13 mouse cellular contexts compared by ENCODE assay signal in the genomic region with DNA sequence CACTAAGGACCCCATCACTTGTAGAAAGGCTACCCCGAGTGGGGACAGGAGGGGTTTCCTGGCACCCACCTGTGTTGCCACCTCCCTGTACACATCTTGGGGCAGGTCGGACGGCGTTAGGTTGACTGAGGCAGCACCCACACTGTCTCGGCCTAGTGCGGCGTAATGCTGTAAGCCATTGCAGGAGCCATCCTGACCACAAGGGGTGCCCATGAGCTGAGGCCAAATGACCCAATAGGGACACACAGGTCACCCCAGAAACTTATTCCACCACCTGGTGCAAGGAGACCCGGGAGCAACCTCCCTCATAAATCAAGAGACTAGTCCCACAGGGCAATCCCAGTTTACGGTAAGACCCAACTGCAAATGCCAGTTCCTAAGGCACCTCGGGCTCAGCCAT. TPM values are rescaled to one million over a fixed set of nuclear protein-coding genes. Genes with fewer than 3 reads are reported as not detected.
A peak's percentile ranks its signal among the peaks of the same experiment; 100 is the strongest.
DNase-seq lines count a peak whose midpoint lies in the region; ATAC-seq and TF ChIP-seq lines count a peak whose summit lies in the region.
"Had no signal": no experiment of that assay in that cellular context is flagged by ENCODE, and none has a peak within 500 bp of the region (broad histone marks: within the 10 kb centered on the region; RNA-seq: fewer than 3 reads in every experiment).

No protein-coding gene starts in this region.

- H3K36me3 ChIP-seq in heart, adult 2 months (ENCODE audit: control insufficient read depth, insufficient read depth, low read length), result no peaks in the 10 kb centered on the region
- peaks cover 98% of the 10 kb centered on the region for H3K36me3 ChIP-seq in forebrain, embryonic 13.5 days (ENCODE audit: poor library complexity, severe bottlenecking)

- TF ChIP-seq POLR2A in heart, adult 2 months (IDR thresholded peaks at IDR 0.05; ENCODE audit: insufficient read depth, low read depth, low read length), result no peak
- no peak for TF ChIP-seq POLR2A in lung, adult 2 months (IDR thresholded peaks at IDR 0.05; ENCODE audit: borderline replicate concordance, extremely low read depth, low read depth, low read length)
- TF ChIP-seq POLR2A in bone marrow, adult 2 months (IDR thresholded peaks at IDR 0.05; ENCODE audit: borderline replicate concordance, control insufficient read depth, low read depth, low read length), result 0 out of 2 replicates have a peak, but pooled peaks have one; percentile 14

- no peak overlapping the region for H3K27ac ChIP-seq in heart, adult 2 months
- H3K27ac ChIP-seq in bone marrow, adult 2 months (ENCODE audit: control insufficient read depth, insufficient read depth, low read depth, low read length, poor library complexity), result no peak overlapping the region
- no peak overlapping the region for H3K27ac ChIP-seq in forebrain, embryonic 13.5 days
- H3K27ac ChIP-seq: lung, embryonic 15.5 days; neural tube, embryonic 12.5 days had no signal

- no peak for DNase-seq in heart, adult 2 months
- DNase-seq in heart, adult 18-20 months, result no peak
- DNase-seq in lung, adult 2 months, result no peak
- DNase-seq in lung, postnatal 14 days, result no peak
- peak; percentile 50 for DNase-seq in retina, postnatal 1 day
- DNase-seq in gastrocnemius, postnatal 14 days, result no peak
- DNase-seq: layer of hippocampus, postnatal 36 days had no signal

- H3K4me3 ChIP-seq in heart, adult 2 months, result no peak overlapping the region
- no peak overlapping the region for H3K4me3 ChIP-seq in lung, adult 2 months (replicated peaks; ENCODE audit: extremely low read depth, low read depth, low read length)
- H3K4me3 ChIP-seq in bone marrow, adult 2 months (replicated peaks; ENCODE audit: control insufficient read depth, low read depth, low read length), result no peak overlapping the region
- no peak overlapping the region for H3K4me3 ChIP-seq in forebrain, embryonic 13.5 days
- H3K4me3 ChIP-seq: lung, embryonic 15.5 days; neural tube, embryonic 12.5 days had no signal

- no peak overlapping the region for H3K4me2 ChIP-seq in forebrain, embryonic 13.5 days
- H3K4me2 ChIP-seq: lung, embryonic 15.5 days; neural tube, embryonic 12.5 days had no signal

- TF ChIP-seq EP300 in heart, adult 2 months (IDR thresholded peaks at IDR 0.05; ENCODE audit: insufficient read depth, low read depth, low read length), result no peak

- intact Hi-C loops in heart, adult 2 months (cut with DNase I), result no loop called here
- intact Hi-C loops in gastrocnemius, postnatal 14 days (cut with DNase I; ENCODE audit: low total_unique reads), result no loop called here

- H3K9me3 ChIP-seq in forebrain, embryonic 13.5 days (replicated peaks), result peaks cover 32% of the 10 kb centered on the region

- H3K9ac ChIP-seq in heart, adult 2 months (ENCODE audit: low read depth, low read length), result no peak overlapping the region
- no peak overlapping the region for H3K9ac ChIP-seq in forebrain, embryonic 13.5 days
- H3K9ac ChIP-seq: lung, embryonic 15.5 days; neural tube, embryonic 12.5 days had no signal

- peak; percentile 56 for TF ChIP-seq CTCF in heart, adult 2 months (IDR thresholded peaks at IDR 0.05)
- peak; percentile 72 for TF ChIP-seq CTCF in lung, adult 2 months (IDR thresholded peaks at IDR 0.05; ENCODE audit: insufficient read depth, low read length)
- TF ChIP-seq CTCF in bone marrow, adult 2 months (IDR thresholded peaks at IDR 0.05; ENCODE audit: control insufficient read depth, insufficient read depth, low read length), result peak; percentile 70

- 96% methylated on average over 10 of the region's 10 CpGs for WGBS in heart, adult 2 months
- 91% methylated on average over 10 of the region's 10 CpGs for WGBS in lung, adult 2 months
- WGBS in bone marrow, adult 2 months, result 93% methylated on average over 10 of the region's 10 CpGs
- 85% methylated on average over 10 of the region's 10 CpGs for WGBS in forebrain, embryonic 13.5 days

- H3K27me3 ChIP-seq in heart, adult 2 months (ENCODE audit: control insufficient read depth, insufficient read depth, low read length), result no peaks in the 10 kb centered on the region
- peaks cover 19% of the 10 kb centered on the region for H3K27me3 ChIP-seq in forebrain, embryonic 13.5 days
- H3K27me3 ChIP-seq: lung, embryonic 15.5 days had no signal

- ATAC-seq in forebrain, embryonic 13.5 days, result no peak

- H3K4me1 ChIP-seq in heart, adult 2 months (ENCODE audit: control insufficient read depth, insufficient read depth, low read length), result no peaks in the 10 kb centered on the region
- H3K4me1 ChIP-seq in lung, adult 2 months (ENCODE audit: control insufficient read depth, insufficient read depth, low read length), result no peaks in the 10 kb centered on the region
- H3K4me1 ChIP-seq in bone marrow, adult 2 months (ENCODE audit: control insufficient read depth, insufficient read depth, low read length), result no peaks in the 10 kb centered on the region
- 0 out of 2 replicates have a peak, but pooled peaks cover 3% of the 10 kb centered on the region for H3K4me1 ChIP-seq in forebrain, embryonic 13.5 days
- H3K4me1 ChIP-seq: lung, embryonic 15.5 days; neural tube, embryonic 12.5 days had no signal

- H3K79me2 ChIP-seq in heart, adult 2 months (replicated peaks; ENCODE audit: control insufficient read depth, insufficient read depth, low read length), result no peaks in the 10 kb centered on the region

RNA-seq across cellular contexts. Expression of a gene that starts 8.1 kb away (rescaled TPM):
- 10 to 100 TPM; 42.2 to 44.7 TPM for total RNA-seq in heart, adult 2 months (2021)
- 47.0 and 52.3 TPM in 2 replicates for polyA plus RNA-seq in heart, adult 2 months (2012; rRNA removed)
- 10 to 100 TPM; 46.3 to 49.5 TPM for total RNA-seq in heart, adult 18-20 months (2021)
- 42.0 and 46.2 TPM in 2 replicates for polyA plus RNA-seq in lung, adult 2 months (2012; rRNA removed)
- 20.0 and 29.6 TPM in 2 replicates for polyA plus RNA-seq in bone marrow, adult 2 months (2011; ENCODE audit: insufficient read depth, insufficient read length, low replicate concordance, missing spikeins)
- total RNA-seq in gastrocnemius, postnatal 14 days (2021), result 10 to 100 TPM; 21.5 to 21.6 TPM
- 39.1 and 43.8 TPM in 2 replicates for polyA plus RNA-seq in forebrain, embryonic 13.5 days (2015; fragmentation: Nextera tagmentation; extraction: Ambion mirVana)

RNA-seq across cellular contexts. Expression of a gene that starts 16.6 kb away (rescaled TPM):
- total RNA-seq in heart, adult 2 months (2021), result not detected
- not detected in 2 replicates for polyA plus RNA-seq in heart, adult 2 months (2012; rRNA removed)
- total RNA-seq in heart, adult 18-20 months (2021), result not detected
- polyA plus RNA-seq in lung, adult 2 months (2012; rRNA removed), result 0.10 and 1.0 TPM in 2 replicates
- polyA plus RNA-seq in bone marrow, adult 2 months (2011; ENCODE audit: insufficient read depth, insufficient read length, low replicate concordance, missing spikeins), result not detected in 2 replicates
- not detected for total RNA-seq in gastrocnemius, postnatal 14 days (2021)
- 0.48 and 0.71 TPM in 2 replicates for polyA plus RNA-seq in forebrain, embryonic 13.5 days (2015; fragmentation: Nextera tagmentation; extraction: Ambion mirVana)
- total RNA-seq: adrenal gland, postnatal 36 days; heart, postnatal 25 days had no signal

RNA-seq across cellular contexts. Expression of a gene that starts 21.8 kb away (rescaled TPM):
- total RNA-seq in heart, adult 2 months (2021), result 10 to 100 TPM; 17.0 to 17.5 TPM
- polyA plus RNA-seq in heart, adult 2 months (2012; rRNA removed), result 23.8 and 33.5 TPM in 2 replicates
- 10 to 100 TPM; 14.8 to 15.1 TPM for total RNA-seq in heart, adult 18-20 months (2021)
- polyA plus RNA-seq in lung, adult 2 months (2012; rRNA removed), result 3.0 and 3.9 TPM in 2 replicates
- polyA plus RNA-seq in bone marrow, adult 2 months (2011; ENCODE audit: insufficient read depth, insufficient read length, low replicate concordance, missing spikeins), result 0.31 TPM in 1 of 2 replicates, not detected in the other
- total RNA-seq in gastrocnemius, postnatal 14 days (2021), result under 1 TPM; 0.42 to 0.78 TPM
- 0.06 and 0.10 TPM in 2 replicates for polyA plus RNA-seq in forebrain, embryonic 13.5 days (2015; fragmentation: Nextera tagmentation; extraction: Ambion mirVana)

RNA-seq across cellular contexts. Expression of a gene that starts 28.5 kb away (rescaled TPM):
- 10 to 100 TPM; 22.9 to 23.6 TPM for total RNA-seq in heart, adult 2 months (2021)
- polyA plus RNA-seq in heart, adult 2 months (2012; rRNA removed), result 41.4 and 48.0 TPM in 2 replicates
- 10 to 100 TPM; 22.0 to 23.1 TPM for total RNA-seq in heart, adult 18-20 months (2021)
- 103 and 134 TPM in 2 replicates for polyA plus RNA-seq in lung, adult 2 months (2012; rRNA removed)
- polyA plus RNA-seq in bone marrow, adult 2 months (2011; ENCODE audit: insufficient read depth, insufficient read length, low replicate concordance, missing spikeins), result 26.5 and 42.8 TPM in 2 replicates
- 10 to 100 TPM; 25.9 to 30.6 TPM for total RNA-seq in gastrocnemius, postnatal 14 days (2021)
- 70.9 and 74.8 TPM in 2 replicates for polyA plus RNA-seq in forebrain, embryonic 13.5 days (2015; fragmentation: Nextera tagmentation; extraction: Ambion mirVana)

RNA-seq across cellular contexts. Expression of a gene that starts 34.0 kb away (rescaled TPM):
- 1,000 to 10,000 TPM; 1,364 to 1,491 TPM for total RNA-seq in heart, adult 2 months (2021)
- 1,570 and 1,684 TPM in 2 replicates for polyA plus RNA-seq in heart, adult 2 months (2012; rRNA removed)
- 1,000 to 10,000 TPM; 1,459 to 1,479 TPM for total RNA-seq in heart, adult 18-20 months (2021)
- 684 and 692 TPM in 2 replicates for polyA plus RNA-seq in lung, adult 2 months (2012; rRNA removed)
- 465 and 588 TPM in 2 replicates for polyA plus RNA-seq in bone marrow, adult 2 months (2011; ENCODE audit: insufficient read depth, insufficient read length, low replicate concordance, missing spikeins)
- total RNA-seq in gastrocnemius, postnatal 14 days (2021), result 100 to 1,000 TPM; 496 to 497 TPM
- polyA plus RNA-seq in forebrain, embryonic 13.5 days (2015; fragmentation: Nextera tagmentation; extraction: Ambion mirVana), result 489 and 502 TPM in 2 replicates
